Mouse (Mus musculus): Measurements from ENCODE around the gene B4galnt4. TPM values are rescaled to one million over a fixed set of nuclear protein-coding genes. Genes with fewer than 3 reads are reported as not detected.

B4galnt4 gene
- polyA plus RNA-seq, 1 experiment from 2014 or later = 10.3 TPM

DNA sequence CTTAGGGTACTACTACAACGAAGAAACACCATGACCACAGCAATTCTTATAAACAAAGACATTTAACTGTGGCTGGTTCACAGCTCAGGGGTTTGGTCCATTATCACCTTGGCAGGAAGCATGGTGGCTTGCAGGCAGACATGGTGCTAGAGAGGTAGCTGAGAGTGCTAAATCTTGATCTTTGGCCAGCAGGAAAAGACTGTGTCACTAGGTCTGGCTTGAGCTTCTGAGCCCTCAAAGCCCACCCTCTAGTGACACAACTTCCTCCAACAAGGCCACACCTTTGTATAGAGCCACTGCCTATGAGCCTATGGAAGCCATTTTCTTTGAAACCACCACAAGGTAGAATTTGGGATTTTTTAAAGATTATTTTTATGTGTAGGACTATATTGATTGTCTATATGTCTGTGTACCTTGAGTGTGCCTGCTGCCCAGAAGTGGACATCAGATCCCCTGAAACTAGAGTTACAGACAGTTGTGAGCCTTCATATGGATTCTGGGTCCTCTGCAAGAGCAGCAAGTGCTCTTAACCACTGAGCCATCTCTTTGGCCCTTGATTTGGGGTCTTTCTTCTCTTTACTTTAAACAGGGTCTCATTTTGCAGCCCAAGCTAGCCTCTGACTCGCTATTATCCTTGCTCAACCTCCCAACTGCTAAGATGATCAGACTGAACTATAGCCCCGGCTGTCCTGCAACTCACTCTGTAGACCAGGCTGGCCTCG, 21.4 kb upstream of the B4galnt4 start:
- Histone ChIP-seq H3K4me1 (ENCODE audit: control insufficient read depth, insufficient read depth, low read length) (peaks cover 22% of the 10 kb centered on the region), H3K27me3 (ENCODE audit: control insufficient read depth, insufficient read depth, low read length) (no peaks in the 10 kb centered on the region), H3K4me2 (replicated peaks; ENCODE audit: low read depth, low read length) (no peak overlapping the region), H3K27ac (ENCODE audit: low read length) (no peak overlapping the region), H3K9ac (replicated peaks; ENCODE audit: low read depth, low read length) (no peak overlapping the region), H3K9me3 (ENCODE audit: control insufficient read depth, low read depth, low read length) (no peaks in the 10 kb centered on the region), H3K4me3 (ENCODE audit: low read depth, low read length) (no peak overlapping the region), H3K36me3 (ENCODE audit: control insufficient read depth, insufficient read depth, low read length) (no peaks in the 10 kb centered on the region)
- ATAC-seq (ENCODE audit: insufficient number of reproducible peaks, insufficient read depth, low FRiP score, low read depth) = no peak
- 95% methylated on average over 4 of the region's 4 CpGs for WGBS

GRCm38 (mm10) chr7:141040867-141041606, 19.9 kb upstream of the B4galnt4 start:
- no peak overlapping the region for H3K4me3 ChIP-seq (ENCODE audit: low read depth, low read length)
- no peaks in the 10 kb centered on the region for H3K36me3 ChIP-seq (ENCODE audit: control insufficient read depth, insufficient read depth, low read length)
- H3K9me3 ChIP-seq (ENCODE audit: control insufficient read depth, low read depth, low read length) = no peaks in the 10 kb centered on the region
- 26% methylated on average over 6 of the region's 9 CpGs for WGBS
- ATAC-seq (ENCODE audit: insufficient number of reproducible peaks, insufficient read depth, low FRiP score, low read depth) = no peak
- H3K4me2 ChIP-seq (replicated peaks; ENCODE audit: low read depth, low read length) = 0 out of 2 replicates have a peak overlapping the region, but pooled peaks have one; percentile 28
- no peaks in the 10 kb centered on the region for H3K27me3 ChIP-seq (ENCODE audit: control insufficient read depth, insufficient read depth, low read length)
- peak overlapping the region; percentile 90 for H3K27ac ChIP-seq (ENCODE audit: low read length)
- H3K4me1 ChIP-seq (ENCODE audit: control insufficient read depth, insufficient read depth, low read length) = peaks cover 22% of the 10 kb centered on the region
- H3K9ac ChIP-seq (replicated peaks; ENCODE audit: low read depth, low read length) = no peak overlapping the region

DNA sequence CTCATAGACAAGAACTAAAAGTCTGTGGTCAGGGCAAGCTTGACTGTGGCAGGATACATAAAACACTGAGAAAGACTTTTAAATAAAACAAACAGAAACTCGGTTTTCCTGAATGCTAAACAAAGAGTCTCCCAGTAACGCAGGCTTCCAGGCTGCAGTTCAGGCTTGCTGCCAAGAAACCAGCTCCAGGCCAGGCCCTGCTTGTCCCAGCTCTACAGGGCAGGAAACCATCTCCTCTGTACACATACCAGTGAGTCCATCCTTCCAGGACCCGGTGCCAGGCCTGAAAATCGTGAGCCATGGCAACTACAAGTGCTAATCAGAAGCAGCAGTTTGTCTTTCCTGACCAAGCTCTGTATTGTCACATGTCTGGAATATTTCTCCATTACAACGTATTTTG, 19.2 kb upstream of the B4galnt4 start:
- peak overlapping the region; percentile 90 for H3K27ac ChIP-seq (ENCODE audit: low read length)
- H3K9ac ChIP-seq (replicated peaks; ENCODE audit: low read depth, low read length) = no peak overlapping the region
- H3K4me3 ChIP-seq (ENCODE audit: low read depth, low read length) = no peak overlapping the region
- H3K36me3 ChIP-seq (ENCODE audit: control insufficient read depth, insufficient read depth, low read length) = no peaks in the 10 kb centered on the region
- no peaks in the 10 kb centered on the region for H3K27me3 ChIP-seq (ENCODE audit: control insufficient read depth, insufficient read depth, low read length)
- 5% methylated on average over 5 of the region's 5 CpGs for WGBS
- no peak overlapping the region for H3K4me2 ChIP-seq (replicated peaks; ENCODE audit: low read depth, low read length)
- ATAC-seq (ENCODE audit: insufficient number of reproducible peaks, insufficient read depth, low FRiP score, low read depth) = peak; percentile 78
- H3K9me3 ChIP-seq (ENCODE audit: control insufficient read depth, low read depth, low read length) = no peaks in the 10 kb centered on the region
- H3K4me1 ChIP-seq (ENCODE audit: control insufficient read depth, insufficient read depth, low read length) = peaks cover 22% of the 10 kb centered on the region

DNA sequence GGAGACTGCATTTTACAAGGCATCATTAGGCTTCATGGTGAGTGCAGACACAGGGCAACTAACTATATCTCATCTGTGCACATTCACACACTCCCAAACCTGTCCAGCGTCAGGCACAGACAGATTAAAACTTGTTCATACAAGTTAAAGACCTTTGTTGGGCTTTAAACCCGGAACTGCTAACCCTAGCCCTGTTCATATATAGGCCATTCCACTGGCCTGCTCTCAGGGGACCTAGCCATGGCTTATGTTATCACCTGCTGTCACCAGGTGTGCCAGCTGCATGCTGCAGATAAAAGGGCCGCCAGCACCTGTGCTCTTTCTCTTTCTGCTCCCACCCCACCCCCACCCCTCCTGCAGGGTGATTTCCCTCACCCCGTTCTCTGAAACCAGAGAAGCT, 18.4 kb upstream of the B4galnt4 start:
- H3K36me3 ChIP-seq (ENCODE audit: control insufficient read depth, insufficient read depth, low read length) = no peaks in the 10 kb centered on the region
- H3K4me2 ChIP-seq (replicated peaks; ENCODE audit: low read depth, low read length) = no peak overlapping the region
- WGBS = 35% methylated on average over 4 of the region's 4 CpGs
- ATAC-seq (ENCODE audit: insufficient number of reproducible peaks, insufficient read depth, low FRiP score, low read depth) = peak; percentile 44
- no peak overlapping the region for H3K4me3 ChIP-seq (ENCODE audit: low read depth, low read length)
- peaks cover 31% of the 10 kb centered on the region for H3K4me1 ChIP-seq (ENCODE audit: control insufficient read depth, insufficient read depth, low read length)
- H3K27me3 ChIP-seq (ENCODE audit: control insufficient read depth, insufficient read depth, low read length) = no peaks in the 10 kb centered on the region
- H3K9me3 ChIP-seq (ENCODE audit: control insufficient read depth, low read depth, low read length) = no peaks in the 10 kb centered on the region
- H3K27ac ChIP-seq (ENCODE audit: low read length) = peak overlapping the region; percentile 87
- H3K9ac ChIP-seq (replicated peaks; ENCODE audit: low read depth, low read length) = no peak overlapping the region

DNA sequence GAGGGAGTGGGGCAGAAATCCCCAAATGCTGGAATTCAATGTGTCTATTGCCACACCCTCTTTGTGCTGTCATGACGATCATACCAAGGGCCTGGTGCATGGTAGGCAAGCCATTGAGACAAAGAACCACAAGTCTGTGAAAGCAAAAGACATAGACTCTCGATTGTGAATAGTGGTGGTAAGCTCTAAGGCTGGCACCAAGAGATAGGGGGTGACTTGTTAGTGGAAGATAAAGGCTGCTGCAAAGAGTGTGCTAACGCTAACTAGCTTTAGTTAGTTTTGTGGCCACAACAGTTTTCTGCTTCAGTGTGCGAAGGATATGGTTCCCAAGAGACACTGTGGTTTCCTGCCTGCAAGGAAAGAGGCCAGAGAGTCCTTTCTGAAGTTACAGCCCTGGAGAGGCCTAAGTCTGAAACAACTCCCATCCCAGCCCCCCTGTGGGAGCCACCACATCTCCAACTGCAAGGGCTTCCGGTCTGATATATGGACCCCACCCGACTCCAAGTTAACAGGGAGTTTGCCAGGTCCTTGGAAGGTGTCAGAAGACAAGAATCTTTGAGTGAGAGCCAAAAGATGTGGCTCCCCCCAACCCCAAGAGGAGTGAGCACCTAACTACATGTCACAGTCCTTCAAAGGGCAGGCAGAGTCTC, 13.8 kb upstream of the B4galnt4 start:
- H3K9me3 ChIP-seq (ENCODE audit: control insufficient read depth, low read depth, low read length) = no peaks in the 10 kb centered on the region
- 61% methylated on average over 6 of the region's 6 CpGs for WGBS
- H3K27ac ChIP-seq (ENCODE audit: low read length) = peak overlapping the region; percentile 68; the same call in 1 of the 2 replicates
- no peaks in the 10 kb centered on the region for H3K36me3 ChIP-seq (ENCODE audit: control insufficient read depth, insufficient read depth, low read length)
- no peak overlapping the region; the same call in 1 of the 2 replicates for H3K4me2 ChIP-seq (replicated peaks; ENCODE audit: low read depth, low read length)
- no peak for ATAC-seq (ENCODE audit: insufficient number of reproducible peaks, insufficient read depth, low FRiP score, low read depth)
- peaks cover 29% of the 10 kb centered on the region for H3K4me1 ChIP-seq (ENCODE audit: control insufficient read depth, insufficient read depth, low read length)
- no peaks in the 10 kb centered on the region for H3K27me3 ChIP-seq (ENCODE audit: control insufficient read depth, insufficient read depth, low read length)
- H3K9ac ChIP-seq (replicated peaks; ENCODE audit: low read depth, low read length) = no peak overlapping the region
- H3K4me3 ChIP-seq (ENCODE audit: low read depth, low read length) = no peak overlapping the region

DNA sequence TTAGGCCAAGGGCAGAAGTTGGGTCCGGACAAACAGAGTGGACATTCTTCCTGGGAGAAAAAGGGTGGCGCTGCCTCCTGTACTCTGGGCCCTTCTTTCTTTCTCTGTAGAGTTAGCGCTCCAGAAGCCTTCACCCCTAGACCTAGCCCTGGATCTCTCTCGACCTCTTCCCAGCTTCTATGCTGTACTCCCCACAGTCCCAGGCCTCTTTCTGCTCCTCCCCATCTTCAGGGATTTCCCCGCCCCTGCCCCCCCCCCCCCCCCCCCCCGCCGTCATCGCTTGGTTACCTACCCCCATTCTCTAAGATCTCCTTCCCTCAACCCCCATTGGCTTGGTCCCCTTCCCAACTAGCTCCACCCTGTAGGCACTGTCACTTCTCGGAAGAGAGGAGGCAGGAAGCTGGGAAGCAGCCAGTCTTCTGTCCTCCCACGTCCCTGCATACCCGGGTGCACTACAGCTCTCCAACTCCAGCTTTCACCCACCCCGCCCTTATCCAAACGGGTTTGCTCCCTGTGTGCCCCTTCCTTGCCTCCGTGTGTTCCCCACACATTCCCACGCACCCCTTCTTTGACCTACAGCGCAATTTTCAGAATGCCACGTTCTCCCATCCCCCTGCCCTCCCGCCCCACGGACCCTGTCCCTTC, 13.2 kb upstream of the B4galnt4 start:
- peak; percentile 88 for ATAC-seq (ENCODE audit: insufficient number of reproducible peaks, insufficient read depth, low FRiP score, low read depth)
- 9% methylated on average over 15 of the region's 19 CpGs for WGBS

GRCm38 (mm10) chr7:141048226-141049218, 12.4 kb upstream of the B4galnt4 start:
- H3K4me1 ChIP-seq (ENCODE audit: control insufficient read depth, insufficient read depth, low read length) = peaks cover 18% of the 10 kb centered on the region
- peak overlapping the region; percentile 92 for H3K27ac ChIP-seq (ENCODE audit: low read length)
- H3K9ac ChIP-seq (replicated peaks; ENCODE audit: low read depth, low read length) = no peak overlapping the region; the same call in 1 of the 2 replicates
- peak overlapping the region; percentile 82 for H3K4me2 ChIP-seq (replicated peaks; ENCODE audit: low read depth, low read length)
- peak overlapping the region; percentile 26 for H3K4me3 ChIP-seq (ENCODE audit: low read depth, low read length)
- no peaks in the 10 kb centered on the region for H3K9me3 ChIP-seq (ENCODE audit: control insufficient read depth, low read depth, low read length)
- H3K36me3 ChIP-seq (ENCODE audit: control insufficient read depth, insufficient read depth, low read length) = no peaks in the 10 kb centered on the region
- peak; percentile 83 for ATAC-seq (ENCODE audit: insufficient number of reproducible peaks, insufficient read depth, low FRiP score, low read depth)
- H3K27me3 ChIP-seq (ENCODE audit: control insufficient read depth, insufficient read depth, low read length) = no peaks in the 10 kb centered on the region
- WGBS = 8% methylated on average over 21 of the region's 21 CpGs

More for the DNA sequence above, 13.2 kb upstream of the B4galnt4 start:
- H3K27me3 ChIP-seq (ENCODE audit: control insufficient read depth, insufficient read depth, low read length) = no peaks in the 10 kb centered on the region
- H3K4me3 ChIP-seq (ENCODE audit: low read depth, low read length) = peak overlapping the region; percentile 26
- H3K27ac ChIP-seq (ENCODE audit: low read length) = peak overlapping the region; percentile 92
- no peaks in the 10 kb centered on the region for H3K36me3 ChIP-seq (ENCODE audit: control insufficient read depth, insufficient read depth, low read length)
- H3K4me1 ChIP-seq (ENCODE audit: control insufficient read depth, insufficient read depth, low read length) = peaks cover 25% of the 10 kb centered on the region
- no peak overlapping the region; the same call in 1 of the 2 replicates for H3K9ac ChIP-seq (replicated peaks; ENCODE audit: low read depth, low read length)
- no peaks in the 10 kb centered on the region for H3K9me3 ChIP-seq (ENCODE audit: control insufficient read depth, low read depth, low read length)
- peak overlapping the region; percentile 82 for H3K4me2 ChIP-seq (replicated peaks; ENCODE audit: low read depth, low read length)

All from stomach, embryonic 14.5 days (tissue).